12 mouse cellular contexts compared by ENCODE assay signal in the genomic region with DNA sequence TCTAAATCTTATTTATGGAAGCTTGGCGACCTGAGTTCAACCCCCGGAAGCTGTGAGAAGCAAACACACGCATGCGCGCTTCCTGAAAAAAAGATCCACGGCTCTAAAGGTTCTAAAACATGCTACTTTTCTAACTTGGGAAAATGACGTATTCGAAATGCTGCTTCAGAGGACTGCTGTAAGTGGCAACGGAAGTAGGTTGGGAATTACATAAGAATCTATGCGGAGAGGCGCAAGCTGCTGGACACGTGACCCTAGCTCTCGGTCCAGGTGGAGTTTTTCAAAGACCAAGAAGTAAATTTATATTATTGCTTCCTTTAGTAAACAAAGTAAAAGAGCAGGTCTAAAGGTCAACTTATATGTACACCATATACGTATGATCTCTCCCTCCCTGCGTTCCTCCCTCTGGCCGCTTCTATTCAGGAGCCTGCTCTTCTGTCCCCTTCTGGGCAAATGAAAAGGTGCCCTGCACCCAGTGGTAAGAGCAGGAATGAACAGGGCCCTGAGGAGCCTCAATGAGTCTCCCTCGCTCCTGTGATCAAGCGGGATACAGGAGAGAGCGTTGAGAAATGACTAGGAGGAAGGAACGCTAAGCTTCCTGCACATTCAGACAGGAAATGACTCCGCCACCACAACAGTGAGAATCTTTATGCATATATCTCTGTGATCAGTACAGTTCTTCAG.
A peak's percentile ranks its signal among the peaks of the same experiment; 100 is the strongest.
DNase-seq lines count a peak whose midpoint lies in the region; ATAC-seq and TF ChIP-seq lines count a peak whose summit lies in the region.
"Had no signal": no experiment of that assay in that cellular context is flagged by ENCODE, and none has a peak within 500 bp of the region (broad histone marks: within the 10 kb centered on the region; RNA-seq: fewer than 3 reads in every experiment).

No protein-coding gene starts in this region.

- no peak for ATAC-seq in liver, embryonic 16.5 days (ENCODE audit: low read depth)
- ATAC-seq in activated CD4-positive, CD25-positive, alpha-beta regulatory T cell, adult 4 months, result peak; percentile 92
- ATAC-seq in intestine, embryonic 14.5 days (replicated peaks; ENCODE audit: low FRiP score, low TSS enrichment, low read depth), result peak; percentile 47; the same call in 1 of the 2 replicates
- peak; percentile 85 for ATAC-seq in stomach, postnatal 0 days (ENCODE audit: low FRiP score, low TSS enrichment)
- ATAC-seq in midbrain, embryonic 11.5 days (ENCODE audit: low FRiP score), result no peak
- no peak for ATAC-seq in forebrain, embryonic 11.5 days (replicated peaks; ENCODE audit: low FRiP score)

- H3K27me3 ChIP-seq in liver, embryonic 16.5 days (ENCODE audit: control insufficient read depth, insufficient read depth, low read depth, low read length), result no peaks in the 10 kb centered on the region
- peaks cover 18% of the 10 kb centered on the region for H3K27me3 ChIP-seq in intestine, embryonic 14.5 days (replicated peaks; ENCODE audit: control insufficient read depth, insufficient read depth, low read length)
- H3K27me3 ChIP-seq in stomach, postnatal 0 days (ENCODE audit: control insufficient read depth, insufficient read depth, low read length), result no peaks in the 10 kb centered on the region
- no peaks in the 10 kb centered on the region for H3K27me3 ChIP-seq in midbrain, embryonic 11.5 days (ENCODE audit: control insufficient read depth, insufficient read depth, low read length)
- no peaks in the 10 kb centered on the region for H3K27me3 ChIP-seq in forebrain, embryonic 11.5 days (ENCODE audit: control insufficient read depth, insufficient read depth, low read length)
- H3K27me3 ChIP-seq: embryonic facial prominence, embryonic 15.5 days had no signal

- TF ChIP-seq EP300 in stomach, postnatal 0 days (optimal IDR thresholded peaks at IDR 0.05), result no peak

- H3K27ac ChIP-seq in liver, embryonic 16.5 days (ENCODE audit: low read length), result no peak overlapping the region
- H3K27ac ChIP-seq in intestine, embryonic 14.5 days (ENCODE audit: low read depth), result peak overlapping the region; percentile 44
- H3K27ac ChIP-seq in stomach, postnatal 0 days (replicated peaks), result no peak overlapping the region
- no peak overlapping the region for H3K27ac ChIP-seq in midbrain, embryonic 11.5 days (ENCODE audit: low read depth, low read length)
- no peak overlapping the region for H3K27ac ChIP-seq in forebrain, embryonic 11.5 days (ENCODE audit: low read depth, low read length)
- H3K27ac ChIP-seq: embryonic facial prominence, embryonic 15.5 days; hindbrain, embryonic 14.5 days had no signal

- no peak for DNase-seq in liver
- DNase-seq in intestine, embryonic 14.5 days (ENCODE audit: low spot score), result peak; percentile 63
- no peak for DNase-seq in stomach, postnatal 0 days (ENCODE audit: low spot score)
- DNase-seq in midbrain, embryonic 11.5 days (ENCODE audit: low spot score, missing footprints), result no peak
- no peak for DNase-seq in cerebellum, postnatal 10 days
- DNase-seq in forebrain, embryonic 11.5 days (ENCODE audit: low spot score), result no peak
- DNase-seq: right cerebral cortex, postnatal 4 days had no signal

- TF ChIP-seq CTCF in stomach, postnatal 0 days (IDR thresholded peaks at IDR 0.05; ENCODE audit: low read depth), result peak; percentile 53

- WGBS in liver, embryonic 16.5 days (ENCODE audit: insufficient replicate concordance), result 48% methylated on average over 21 of the region's 21 CpGs
- 32% methylated on average over 21 of the region's 21 CpGs for WGBS in intestine, embryonic 14.5 days
- WGBS in stomach, postnatal 0 days, result 35% methylated on average over 21 of the region's 21 CpGs
- WGBS in midbrain, embryonic 11.5 days, result 91% methylated on average over 21 of the region's 21 CpGs
- 90% methylated on average over 21 of the region's 21 CpGs for WGBS in forebrain, embryonic 11.5 days

- H3K9me3 ChIP-seq in liver, embryonic 16.5 days (replicated peaks; ENCODE audit: control insufficient read depth, low read length), result no peaks in the 10 kb centered on the region
- no peaks in the 10 kb centered on the region for H3K9me3 ChIP-seq in intestine, embryonic 14.5 days (ENCODE audit: control insufficient read depth, low read length)
- H3K9me3 ChIP-seq in stomach, postnatal 0 days (ENCODE audit: control insufficient read depth, low read length), result no peaks in the 10 kb centered on the region
- H3K9me3 ChIP-seq in midbrain, embryonic 11.5 days (ENCODE audit: control insufficient read depth, low read length), result no peaks in the 10 kb centered on the region
- no peaks in the 10 kb centered on the region for H3K9me3 ChIP-seq in forebrain, embryonic 11.5 days (ENCODE audit: control insufficient read depth, low read length)
- H3K9me3 ChIP-seq: embryonic facial prominence, embryonic 15.5 days had no signal

- H3K36me3 ChIP-seq in liver, embryonic 16.5 days (ENCODE audit: control insufficient read depth, insufficient read depth), result no peaks in the 10 kb centered on the region
- H3K36me3 ChIP-seq in intestine, embryonic 14.5 days (ENCODE audit: control insufficient read depth, insufficient read depth, low read length), result no peaks in the 10 kb centered on the region
- no peaks in the 10 kb centered on the region for H3K36me3 ChIP-seq in stomach, postnatal 0 days (ENCODE audit: control insufficient read depth, insufficient read depth, low read length)
- 0 out of 2 replicates have a peak, but pooled peaks cover 3% of the 10 kb centered on the region for H3K36me3 ChIP-seq in midbrain, embryonic 11.5 days (ENCODE audit: control insufficient read depth, insufficient read depth, low read length)
- no peaks in the 10 kb centered on the region for H3K36me3 ChIP-seq in forebrain, embryonic 11.5 days (ENCODE audit: control insufficient read depth, insufficient read depth, low read length)
- H3K36me3 ChIP-seq: embryonic facial prominence, embryonic 15.5 days had no signal

- H3K4me2 ChIP-seq in liver, embryonic 16.5 days (ENCODE audit: low read depth, low read length), result peak overlapping the region; percentile 12; the same call in 1 of the 2 replicates
- peak overlapping the region; percentile 48 for H3K4me2 ChIP-seq in intestine, embryonic 14.5 days (ENCODE audit: low read length)
- H3K4me2 ChIP-seq in stomach, postnatal 0 days (replicated peaks; ENCODE audit: low read depth), result peak overlapping the region; percentile 29
- no peak overlapping the region for H3K4me2 ChIP-seq in midbrain, embryonic 11.5 days
- no peak overlapping the region for H3K4me2 ChIP-seq in forebrain, embryonic 11.5 days (ENCODE audit: low read depth, low read length, severe bottlenecking)
- H3K4me2 ChIP-seq: embryonic facial prominence, embryonic 15.5 days; hindbrain, embryonic 14.5 days had no signal

- no peak overlapping the region for H3K4me3 ChIP-seq in liver, embryonic 16.5 days (ENCODE audit: low read depth, low read length)
- 0 out of 2 replicates have a peak overlapping the region, but pooled peaks have one; percentile 16 for H3K4me3 ChIP-seq in intestine, embryonic 14.5 days (ENCODE audit: low read depth, low read length)
- H3K4me3 ChIP-seq in stomach, postnatal 0 days (ENCODE audit: low read depth, low read length), result no peak overlapping the region
- no peak overlapping the region for H3K4me3 ChIP-seq in midbrain, embryonic 11.5 days (ENCODE audit: low read depth, low read length)
- H3K4me3 ChIP-seq in forebrain, embryonic 11.5 days (ENCODE audit: low read depth, low read length), result no peak overlapping the region
- H3K4me3 ChIP-seq: embryonic facial prominence, embryonic 15.5 days; myocyte had no signal

- no peak overlapping the region for H3K9ac ChIP-seq in liver, embryonic 16.5 days (ENCODE audit: low read depth, low read length)
- H3K9ac ChIP-seq in intestine, embryonic 14.5 days (ENCODE audit: low read length), result no peak overlapping the region
- H3K9ac ChIP-seq in stomach, postnatal 0 days (ENCODE audit: low read length), result no peak overlapping the region
- H3K9ac ChIP-seq in midbrain, embryonic 11.5 days (ENCODE audit: low read length), result no peak overlapping the region
- no peak overlapping the region for H3K9ac ChIP-seq in forebrain, embryonic 11.5 days (ENCODE audit: low read length)
- H3K9ac ChIP-seq: embryonic facial prominence, embryonic 15.5 days; hindbrain, embryonic 14.5 days had no signal

- no peaks in the 10 kb centered on the region for H3K4me1 ChIP-seq in liver, embryonic 16.5 days (ENCODE audit: control insufficient read depth, low read depth, low read length)
- peaks cover 13% of the 10 kb centered on the region for H3K4me1 ChIP-seq in intestine, embryonic 14.5 days (replicated peaks; ENCODE audit: control insufficient read depth, insufficient read depth, low read length)
- H3K4me1 ChIP-seq in stomach, postnatal 0 days (replicated peaks; ENCODE audit: control insufficient read depth, insufficient read depth), result no peaks in the 10 kb centered on the region
- H3K4me1 ChIP-seq in midbrain, embryonic 11.5 days (ENCODE audit: control insufficient read depth, insufficient read depth, low read length), result no peaks in the 10 kb centered on the region
- no peaks in the 10 kb centered on the region for H3K4me1 ChIP-seq in forebrain, embryonic 11.5 days (replicated peaks; ENCODE audit: control insufficient read depth, insufficient read depth, low read length)
- H3K4me1 ChIP-seq: embryonic facial prominence, embryonic 15.5 days had no signal

Comparison
In these comparisons a context has a peak if more than half of its experiments do, and no peak if none do; other contexts are left out.
1. ATAC-seq: peak in activated CD4-positive, CD25-positive, alpha-beta regulatory T cell, adult 4 months (single experiment), intestine, embryonic 14.5 days (single experiment) and stomach, postnatal 0 days (single experiment); none in liver, embryonic 16.5 days (single experiment), midbrain, embryonic 11.5 days (single experiment) and forebrain, embryonic 11.5 days (single experiment).
2. H3K4me2 ChIP-seq: peak in liver, embryonic 16.5 days (single experiment), intestine, embryonic 14.5 days (single experiment) and stomach, postnatal 0 days (single experiment); none in midbrain, embryonic 11.5 days (single experiment) and forebrain, embryonic 11.5 days (single experiment).